Mouse (Mus musculus): ENCODE results near the gene Kdm2b. TPM values are rescaled to one million over a fixed set of nuclear protein-coding genes. Genes with fewer than 3 reads are reported as not detected.
A peak's percentile ranks its signal among the peaks of the same experiment; 100 is the strongest.

Gene Kdm2b
- polyA plus RNA-seq, 1 experiment from 2014 or later = 26.8 TPM

GRCm38 (mm10) chr5:122820777-122821523, 168.7 kb downstream of the Kdm2b start, which contains the start of gene Anapc5:
Gene Anapc5, minus strand, starts transcription at chr5:122821339.
- peak within 1 kb of the TSS; percentile 93 for H3K27ac ChIP-seq (ENCODE audit: low read length)
- H3K4me1 ChIP-seq (ENCODE audit: control insufficient read depth, insufficient read depth, low read length) = peaks cover 10% of the 10 kb centered on the region
- no peaks in the 10 kb centered on the region for H3K27me3 ChIP-seq (ENCODE audit: control insufficient read depth, insufficient read depth, low read length)
- peaks cover 28% of the 10 kb centered on the region for H3K36me3 ChIP-seq (ENCODE audit: control insufficient read depth, insufficient read depth)
- WGBS = under 1% methylated on average over 55 of the region's 55 CpGs
- ATAC-seq (replicated peaks; ENCODE audit: extremely low read depth, insufficient read depth, low FRiP score) = peak; percentile 99
- peak within 1 kb of the TSS; percentile 71 for H3K4me3 ChIP-seq (ENCODE audit: low read length)
- no peaks in the 10 kb centered on the region for H3K9me3 ChIP-seq (replicated peaks; ENCODE audit: control insufficient read depth, low read length)
- peak within 1 kb of the TSS; percentile 85 for H3K9ac ChIP-seq (ENCODE audit: low read length)
- peak within 1 kb of the TSS; percentile 64 for H3K4me2 ChIP-seq (ENCODE audit: low read depth, low read length)

Other genes with a start within 250 kb of the Kdm2b start
- gene Camkk2, start 210.4 kb downstream of the Kdm2b start, polyA plus RNA-seq (2015; fragmentation: Nextera tagmentation; extraction: Ambion mirVana) = 12.6 and 13.8 TPM in 2 replicates
- 327 and 339 TPM in 2 replicates for gene Anapc5, start 168.5 kb downstream of the Kdm2b start, polyA plus RNA-seq (2015; fragmentation: Nextera tagmentation; extraction: Ambion mirVana)
- 32.6 and 35.9 TPM in 2 replicates for gene Rnf34, start 139.8 kb downstream of the Kdm2b start, polyA plus RNA-seq (2015; fragmentation: Nextera tagmentation; extraction: Ambion mirVana)
- gene Orai1, start 25.3 kb upstream of the Kdm2b start, polyA plus RNA-seq (2015; fragmentation: Nextera tagmentation; extraction: Ambion mirVana) = 16.8 and 19.1 TPM in 2 replicates
- 0.37 and 1.5 TPM in 2 replicates for gene Morn3, start 57.2 kb upstream of the Kdm2b start, polyA plus RNA-seq (2015; fragmentation: Nextera tagmentation; extraction: Ambion mirVana)
- 14.6 and 14.9 TPM in 2 replicates for gene Tmem120b, start 78.6 kb upstream of the Kdm2b start, polyA plus RNA-seq (2015; fragmentation: Nextera tagmentation; extraction: Ambion mirVana)
- gene Rhof, start 142.9 kb upstream of the Kdm2b start, polyA plus RNA-seq (2015; fragmentation: Nextera tagmentation; extraction: Ambion mirVana) = 2.2 and 2.4 TPM in 2 replicates
- 6.0 and 6.5 TPM in 2 replicates for gene Setd1b, start 152.4 kb upstream of the Kdm2b start, polyA plus RNA-seq (2015; fragmentation: Nextera tagmentation; extraction: Ambion mirVana)
- gene Psmd9, start 179.6 kb upstream of the Kdm2b start, polyA plus RNA-seq (2015; fragmentation: Nextera tagmentation; extraction: Ambion mirVana) = 60.0 and 63.8 TPM in 2 replicates
- 0.20 and 0.46 TPM in 2 replicates for gene Hpd, start 192.9 kb upstream of the Kdm2b start, polyA plus RNA-seq (2015; fragmentation: Nextera tagmentation; extraction: Ambion mirVana)

Data from heart, embryonic 16.5 days (tissue).